Mouse (Mus musculus): ENCODE results near the gene C1qtnf12. TPM values are rescaled to one million over a fixed set of nuclear protein-coding genes. Genes with fewer than 3 reads are reported as not detected.

C1qtnf12 gene
- polyA plus RNA-seq, 1 experiment: 135 TPM

DNA sequence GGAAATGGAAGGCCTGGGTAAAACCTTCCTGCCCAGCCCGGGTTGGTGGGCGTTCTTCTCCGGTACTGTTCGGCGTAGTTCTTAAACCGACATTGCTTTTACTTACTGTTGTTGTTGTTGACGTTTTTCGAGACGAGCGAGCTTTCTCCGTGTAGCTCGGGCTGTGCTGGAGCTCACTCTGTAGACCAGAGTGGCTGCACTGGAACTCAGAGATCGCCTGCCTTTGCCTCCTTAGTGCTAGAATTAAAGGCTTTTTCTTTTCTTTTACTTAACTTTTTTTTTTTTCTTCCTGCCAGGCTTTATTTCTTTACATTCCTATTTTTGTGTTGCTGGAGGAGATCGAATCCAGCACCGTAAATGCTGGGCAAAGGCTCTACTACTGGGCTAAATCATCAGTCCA is 31.5 kb downstream of the C1qtnf12 start:
- DNase-seq (ENCODE audit: low read depth): no peak

DNA sequence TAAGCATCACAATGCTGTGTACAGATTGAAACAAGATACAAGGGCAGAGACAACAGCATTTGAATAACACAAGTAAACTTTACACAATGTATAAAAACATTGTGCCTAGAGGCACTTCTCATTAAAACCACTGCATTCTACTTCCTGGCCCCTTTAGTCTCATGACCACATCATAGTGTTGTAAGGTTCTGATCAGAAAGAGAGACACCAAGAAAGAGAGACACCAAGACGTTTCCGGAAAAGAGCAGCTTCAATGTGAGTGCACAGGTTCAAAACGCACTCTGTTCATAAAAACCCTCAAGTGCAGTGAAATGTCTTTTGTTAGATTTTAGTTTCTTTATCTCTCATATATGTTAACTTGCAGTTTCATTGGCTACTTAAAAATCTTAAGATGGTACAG is 42.0 kb downstream of the C1qtnf12 start:
- DNase-seq (ENCODE audit: low read depth): no peak

DNA sequence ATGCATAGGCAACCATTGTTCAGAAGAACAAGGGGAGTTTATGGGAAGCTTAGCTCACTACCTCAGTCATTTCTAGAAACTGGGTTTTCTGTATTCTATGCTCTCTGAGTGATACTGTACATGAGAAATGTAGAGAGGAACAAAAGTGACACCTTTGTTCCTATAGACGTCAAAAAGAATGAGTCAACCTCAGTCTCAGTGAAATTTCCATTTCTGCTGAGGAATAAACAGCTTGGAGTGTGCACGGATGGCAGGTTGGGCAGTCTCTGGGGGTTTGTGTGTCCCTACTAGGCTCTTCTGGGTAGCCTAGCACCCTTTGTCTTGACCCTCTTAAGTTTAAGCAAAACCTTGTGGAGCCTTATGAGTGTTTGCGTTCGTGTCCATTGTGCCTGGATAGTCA is 46.3 kb downstream of the C1qtnf12 start:
- DNase-seq (ENCODE audit: low read depth): no peak

DNA sequence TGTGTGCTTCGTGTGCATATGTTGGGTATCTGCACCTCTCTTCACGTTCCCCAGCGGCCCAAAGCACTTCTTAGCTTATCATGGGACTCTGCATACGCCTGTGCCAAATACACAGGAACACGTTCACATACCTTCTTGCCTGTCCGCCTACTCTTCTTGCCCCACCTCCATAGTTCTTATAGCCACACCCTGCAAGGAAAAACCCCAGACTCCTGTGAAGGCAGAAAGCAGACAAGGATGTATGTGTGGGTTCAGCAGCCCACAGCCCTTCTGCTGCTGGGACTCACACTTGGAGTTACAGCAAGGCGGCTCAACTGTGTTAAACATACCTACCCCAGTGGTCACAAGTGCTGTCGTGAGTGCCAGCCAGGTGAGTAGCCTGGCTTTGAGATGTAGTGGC is 51.5 kb downstream of the C1qtnf12 start, which contains the start of gene Tnfrsf4:
Tnfrsf4 (plus strand) TSS at position 207 of the 400 bp plus-strand sequence.
- DNase-seq (ENCODE audit: low read depth): no peak

DNA sequence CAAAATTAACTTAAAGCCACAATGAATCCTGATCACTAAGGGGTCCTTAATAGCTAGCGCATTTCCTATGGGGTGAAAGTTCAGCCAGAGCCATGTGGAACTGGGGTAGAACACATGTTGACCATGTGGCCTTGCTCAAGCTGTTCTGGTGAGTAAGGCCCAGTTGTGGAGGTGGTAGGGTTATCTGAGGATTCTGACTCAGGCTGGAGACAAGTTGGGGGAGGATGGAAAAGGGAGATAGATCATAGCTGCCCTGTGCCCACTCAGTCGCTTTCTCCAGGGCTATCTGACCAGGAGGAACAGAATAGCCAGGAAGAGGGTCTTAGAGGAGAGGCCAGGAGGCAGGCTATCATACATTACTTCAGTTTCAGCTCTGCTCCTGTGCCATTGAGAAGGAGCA is 52.3 kb downstream of the C1qtnf12 start:
- no peak for DNase-seq (ENCODE audit: low read depth)

Other genes starting within 250 kb of the C1qtnf12 start
- gene Tmem240, start 227.5 kb upstream of the C1qtnf12 start, polyA plus RNA-seq (2012; rRNA removed): 0.98 and 1.2 TPM in 2 replicates
- 52.8 and 68.3 TPM in 2 replicates for gene Atad3a, start 201.2 kb upstream of the C1qtnf12 start, polyA plus RNA-seq (2012; rRNA removed)
- 21.2 and 28.0 TPM in 2 replicates for gene Vwa1, start 187.6 kb upstream of the C1qtnf12 start, polyA plus RNA-seq (2012; rRNA removed)
- 2.4 and 4.7 TPM in 2 replicates for gene Tmem88b, start 176.4 kb upstream of the C1qtnf12 start, polyA plus RNA-seq (2012; rRNA removed)
- gene Ankrd65, start 171.9 kb upstream of the C1qtnf12 start, polyA plus RNA-seq (2012; rRNA removed): 1.9 and 2.6 TPM in 2 replicates
- gene Mrpl20, start 159.4 kb upstream of the C1qtnf12 start, polyA plus RNA-seq (2012; rRNA removed): 71.2 and 101 TPM in 2 replicates
- 63.7 and 69.3 TPM in 2 replicates for gene Ccnl2, start 149.8 kb upstream of the C1qtnf12 start, polyA plus RNA-seq (2012; rRNA removed)
- gene Aurkaip1, start 131.0 kb upstream of the C1qtnf12 start, polyA plus RNA-seq (2012; rRNA removed): 122 and 145 TPM in 2 replicates
- 156 and 190 TPM in 2 replicates for gene Mxra8, start 122.6 kb upstream of the C1qtnf12 start, polyA plus RNA-seq (2012; rRNA removed)
- gene Dvl1, start 114.9 kb upstream of the C1qtnf12 start, polyA plus RNA-seq (2012; rRNA removed): 124 and 139 TPM in 2 replicates
- gene Tas1r3, start 99.0 kb upstream of the C1qtnf12 start, polyA plus RNA-seq (2012; rRNA removed): 0.34 and 0.43 TPM in 2 replicates
- 30.8 and 31.0 TPM in 2 replicates for gene Cptp, start 92.9 kb upstream of the C1qtnf12 start, polyA plus RNA-seq (2012; rRNA removed)
- 33.7 and 36.5 TPM in 2 replicates for gene Ints11, start 92.8 kb upstream of the C1qtnf12 start, polyA plus RNA-seq (2012; rRNA removed)
- 44.0 and 49.9 TPM in 2 replicates for gene Pusl1, start 70.5 kb upstream of the C1qtnf12 start, polyA plus RNA-seq (2012; rRNA removed)
- gene Acap3, start 70.5 kb upstream of the C1qtnf12 start, polyA plus RNA-seq (2012; rRNA removed): 27.7 and 28.2 TPM in 2 replicates
- gene Ube2j2, start 18.5 kb upstream of the C1qtnf12 start, polyA plus RNA-seq (2012; rRNA removed): 47.7 and 53.3 TPM in 2 replicates
- gene B3galt6, start 30.3 kb downstream of the C1qtnf12 start, polyA plus RNA-seq (2012; rRNA removed): 8.8 and 9.6 TPM in 2 replicates
- 119 and 131 TPM in 2 replicates for gene Sdf4, start 30.6 kb downstream of the C1qtnf12 start, polyA plus RNA-seq (2012; rRNA removed)
- gene Tnfrsf4, start 51.5 kb downstream of the C1qtnf12 start, polyA plus RNA-seq (2012; rRNA removed): 3.5 and 3.8 TPM in 2 replicates
- 3.5 and 3.6 TPM in 2 replicates for gene Tnfrsf18, start 63.8 kb downstream of the C1qtnf12 start, polyA plus RNA-seq (2012; rRNA removed)
- gene Ttll10, start 97.1 kb downstream of the C1qtnf12 start, polyA plus RNA-seq (2012; rRNA removed): 17.0 and 21.7 TPM in 2 replicates
- gene 9430015G10Rik, start 147.7 kb downstream of the C1qtnf12 start, polyA plus RNA-seq (2012; rRNA removed): 23.5 and 23.8 TPM in 2 replicates
- 0.58 and 0.86 TPM in 2 replicates for gene Rnf223, start 168.2 kb downstream of the C1qtnf12 start, polyA plus RNA-seq (2012; rRNA removed)
- gene Agrn, start 235.2 kb downstream of the C1qtnf12 start, polyA plus RNA-seq (2012; rRNA removed): 71.1 and 73.9 TPM in 2 replicates
- gene Isg15, start 238.5 kb downstream of the C1qtnf12 start, polyA plus RNA-seq (2012; rRNA removed): 10.5 and 11.0 TPM in 2 replicates
- 3.5 and 6.4 TPM in 2 replicates for gene AW011738, start 241.0 kb downstream of the C1qtnf12 start, polyA plus RNA-seq (2012; rRNA removed)

Data from gonadal fat pad, adult 2 months (tissue).